Comparison of ENCODE assay signal across 26 mouse cellular contexts in the genomic region with DNA sequence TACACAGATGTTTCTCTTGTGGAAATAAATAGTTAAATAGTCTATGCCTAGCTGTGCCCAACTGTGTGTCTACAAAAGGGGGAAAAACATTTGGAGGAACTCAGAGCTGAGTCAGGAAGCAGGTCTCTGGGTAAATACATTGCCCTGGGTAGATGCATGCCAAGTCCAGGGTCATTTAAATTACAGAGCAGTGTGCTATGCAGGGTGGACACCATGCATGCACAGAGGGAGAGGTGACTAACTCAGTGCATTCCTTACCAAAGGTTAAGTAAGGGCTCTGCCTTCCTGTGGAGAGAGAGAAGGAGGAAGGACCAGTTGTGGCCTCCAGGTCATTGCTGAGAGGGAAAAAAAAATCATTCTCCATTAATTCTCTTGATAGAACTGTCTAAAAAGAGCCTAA. TPM values are rescaled to one million over a fixed set of nuclear protein-coding genes. Genes with fewer than 3 reads are reported as not detected.
DNase-seq lines count a peak whose midpoint lies in the region; ATAC-seq lines count a peak whose summit lies in the region.
"Had no signal": no experiment of that assay in that cellular context is flagged by ENCODE, and none has a peak within 500 bp of the region (broad histone marks: within the 10 kb centered on the region; RNA-seq: fewer than 3 reads in every experiment).

No protein-coding gene starts in this region.

- no peaks in the 10 kb centered on the region for H3K27me3 ChIP-seq in kidney, embryonic 16.5 days (ENCODE audit: insufficient read depth, low read length)
- H3K27me3 ChIP-seq in intestine, embryonic 15.5 days (replicated peaks): no peaks in the 10 kb centered on the region
- H3K27me3 ChIP-seq: forebrain, embryonic 13.5 days; hindbrain, embryonic 13.5 days; liver, embryonic 13.5 days; midbrain, embryonic 12.5 days; neural tube, embryonic 13.5 days had no signal

- peak; percentile 12 for DNase-seq in adrenal gland, adult 2 months
- DNase-seq in adrenal gland, postnatal 10 days: no peak
- DNase-seq in kidney, postnatal 36 days: no peak
- DNase-seq in 3134 (ENCODE audit: extremely low read depth, insufficient read length, low spot score) (peak; percentile 20), adipocyte (ENCODE audit: low spot score) (no peak)
- DNase-seq: adrenal gland, adult 8-10 months; cerebellum, adult 9-10 months; gastrocnemius, postnatal 14 days; heart, adult 2 months; heart, postnatal 10 days; liver, embryonic 13.5 days; lung, embryonic 14.5 days; right cerebral cortex, postnatal 14 days; thymus, adult 2 months had no signal

- no peaks in the 10 kb centered on the region for H3K9me3 ChIP-seq in kidney, embryonic 16.5 days (ENCODE audit: low read length)
- H3K9me3 ChIP-seq in intestine, embryonic 15.5 days: no peaks in the 10 kb centered on the region
- H3K9me3 ChIP-seq: embryonic facial prominence, embryonic 10.5 days; forebrain, embryonic 13.5 days; hindbrain, embryonic 13.5 days; liver, embryonic 13.5 days; midbrain, embryonic 12.5 days; neural tube, embryonic 13.5 days had no signal

- no peak overlapping the region for H3K4me2 ChIP-seq in kidney, embryonic 16.5 days (replicated peaks; ENCODE audit: low read depth, low read length)
- H3K4me2 ChIP-seq in intestine, embryonic 15.5 days (replicated peaks): no peak overlapping the region
- H3K4me2 ChIP-seq: forebrain, embryonic 13.5 days; hindbrain, embryonic 13.5 days; liver, embryonic 13.5 days; lung, embryonic 14.5 days; midbrain, embryonic 12.5 days; neural tube, embryonic 13.5 days had no signal

- H3K4me3 ChIP-seq in kidney, embryonic 16.5 days (ENCODE audit: low read length): no peak overlapping the region
- H3K4me3 ChIP-seq in intestine, embryonic 15.5 days (replicated peaks): no peak overlapping the region
- H3K4me3 ChIP-seq: embryonic facial prominence, embryonic 10.5 days; forebrain, embryonic 13.5 days; heart, adult 2 months; hindbrain, embryonic 13.5 days; layer of hippocampus, adult 2 months; left cerebral cortex, adult 2 months; liver, embryonic 13.5 days; midbrain, embryonic 12.5 days; neural tube, embryonic 13.5 days had no signal

- H3K27ac ChIP-seq in kidney, embryonic 16.5 days (ENCODE audit: low read length): no peak overlapping the region
- no peak overlapping the region for H3K27ac ChIP-seq in intestine, embryonic 15.5 days
- H3K27ac ChIP-seq: embryonic facial prominence, embryonic 10.5 days; forebrain, embryonic 13.5 days; heart, adult 2 months; hindbrain, embryonic 13.5 days; layer of hippocampus, adult 2 months; left cerebral cortex, adult 2 months; liver, embryonic 13.5 days; macrophage; midbrain, embryonic 12.5 days; neural tube, embryonic 13.5 days had no signal

- peaks cover 44% of the 10 kb centered on the region for H3K4me1 ChIP-seq in kidney, embryonic 16.5 days (ENCODE audit: insufficient read depth, low read length)
- H3K4me1 ChIP-seq in intestine, embryonic 15.5 days (replicated peaks): peaks cover 10% of the 10 kb centered on the region

- H3K9ac ChIP-seq in kidney, embryonic 16.5 days (replicated peaks; ENCODE audit: low read length): no peak overlapping the region
- no peak overlapping the region for H3K9ac ChIP-seq in intestine, embryonic 15.5 days
- H3K9ac ChIP-seq: forebrain, embryonic 13.5 days; hindbrain, embryonic 13.5 days; liver, embryonic 13.5 days; lung, embryonic 14.5 days; midbrain, embryonic 12.5 days; neural tube, embryonic 13.5 days had no signal

- H3K36me3 ChIP-seq in kidney, embryonic 16.5 days (ENCODE audit: insufficient read depth, low read length): no peaks in the 10 kb centered on the region; the same call in 1 of the 2 replicates
- H3K36me3 ChIP-seq in intestine, embryonic 15.5 days: no peaks in the 10 kb centered on the region
- H3K36me3 ChIP-seq: embryonic facial prominence, embryonic 10.5 days; hindbrain, embryonic 13.5 days; midbrain, embryonic 12.5 days had no signal

- peak; percentile 74 for ATAC-seq in kidney, embryonic 16.5 days (ENCODE audit: low FRiP score, low TSS enrichment)
- ATAC-seq in intestine, embryonic 15.5 days: peak; percentile 51; the same call in 1 of the 2 replicates
- ATAC-seq in granulocyte monocyte progenitor cell, adult 5-6 weeks (replicated peaks; ENCODE audit: poor library complexity, severe bottlenecking): no peak; the same call in 1 of the 2 replicates
- ATAC-seq: forebrain, embryonic 13.5 days; inflammation-experienced regulatory T-cells, adult 6 months had no signal

RNA-seq across cellular contexts. Expression of a gene that starts 22.4 kb away (rescaled TPM):
- 10 to 100 TPM; 65.8 to 74.9 TPM for total RNA-seq in adrenal gland, adult 2 months (2021)
- 41.7 and 46.5 TPM in 2 replicates for polyA plus RNA-seq in adrenal gland, adult 2 months (2012; rRNA removed)
- total RNA-seq in adrenal gland, postnatal 10 days (2021): 10 to 100 TPM; 56.1 to 67.3 TPM
- 86.2 and 93.0 TPM in 2 replicates for polyA plus RNA-seq in kidney, embryonic 16.5 days (2015; fragmentation: Nextera tagmentation; extraction: Ambion mirVana)
- polyA plus RNA-seq in intestine, embryonic 15.5 days (2015; fragmentation: Nextera tagmentation; extraction: Ambion mirVana): 66.0 and 72.3 TPM in 2 replicates
- 52.2 and 95.7 TPM in 2 replicates for total RNA-seq in granulocyte monocyte progenitor cell, adult 5-6 weeks (2014; fragmentation: Nextera tagmentation)
- total RNA-seq in granulocyte monocyte progenitor cell, adult 5-6 weeks (2017): 59.9 and 65.7 TPM in 2 replicates

Comparison
In these comparisons a context has a peak if more than half of its experiments do, and no peak if none do; other contexts are left out.
1. DNase-seq: peak in adrenal gland, adult 2 months (single experiment) and 3134 (single experiment); none in adrenal gland, postnatal 10 days (single experiment), kidney, postnatal 36 days (0 of 2) and adipocyte (single experiment).